Mouse (Mus musculus) brown adipose tissue, adult 24 weeks (tissue): Measurements from ENCODE around the gene Oser1. TPM values are rescaled to one million over a fixed set of nuclear protein-coding genes. Genes with fewer than 3 reads are reported as not detected.

ENCODE experiments used
- H3K27ac ChIP-seq: fragments of 200-500 bp; replicated peaks from 2 replicates; pipeline ENCODE4 v1.5.1; 2012; ENCODE audit warnings: low read depth, mild to moderate bottlenecking, low read length
- H3K4me1 ChIP-seq: fragments of 200-500 bp; 2 replicates; pipeline ENCODE4 v1.6.1; 2012; ENCODE audit warnings: low read length, mixed read lengths; ENCODE audit not compliant: control insufficient read depth, insufficient read depth, insufficient read length
- H3K4me3 ChIP-seq: fragments of 200-500 bp; 2 replicates; pipeline ENCODE4 v1.5.1; 2012; ENCODE audit warnings: low read depth, mild to moderate bottlenecking, low read length, moderate library complexity; ENCODE audit not compliant: insufficient read depth
- polyA plus RNA-seq: library from polyadenylated mRNA; stranded (reverse); fragments of >200 nt; gene quantifications from 2 replicates; pipeline ENCODE4 v1.2.4, GENCODE M21; 2012; ENCODE audit not compliant: missing spikeins, insufficient read depth, insufficient read length

The Oser1 gene
- polyA plus RNA-seq, 1 experiment, result 24.0 TPM

DNA sequence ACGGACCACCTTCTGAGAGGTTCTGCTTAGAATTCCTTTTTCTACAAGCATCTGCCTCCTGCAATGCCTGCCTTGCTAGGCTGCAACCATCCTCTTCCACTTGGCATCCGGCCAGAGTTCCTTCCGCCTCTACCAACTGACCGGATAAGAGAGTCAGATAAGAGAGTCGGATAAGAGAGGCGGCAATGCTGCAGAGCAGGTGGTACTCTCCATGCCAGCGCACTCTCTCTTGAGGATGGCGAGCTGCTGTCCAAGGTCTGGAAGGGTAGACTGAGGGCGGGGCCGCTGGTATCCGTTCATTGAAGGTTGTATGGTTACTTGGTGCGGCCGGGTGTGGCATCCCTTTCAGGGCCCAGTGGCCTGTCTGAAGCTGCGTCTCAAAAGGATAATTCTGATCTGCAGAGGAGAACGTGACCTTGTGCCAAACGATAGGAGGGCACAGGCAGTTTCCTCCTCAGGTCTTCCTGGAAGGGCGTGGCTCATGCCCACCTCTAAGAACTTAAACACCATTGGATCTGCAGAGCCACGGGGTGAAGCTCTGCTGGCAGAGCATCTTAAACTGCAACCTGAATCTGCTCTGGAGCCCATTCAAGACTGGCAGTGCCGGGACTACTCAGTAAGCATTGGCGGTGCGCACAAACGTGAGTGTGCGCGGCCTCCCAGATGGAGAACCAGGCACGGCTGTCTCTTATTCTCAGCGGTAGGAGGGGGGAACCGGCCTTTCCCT, 34.2 kb upstream of the Oser1 start:
- Histone ChIP-seq H3K27ac (no peak overlapping the region), H3K4me1 (no peaks in the 10 kb centered on the region; the same call in none of the 2 replicates), H3K4me3 (no peak overlapping the region)

DNA sequence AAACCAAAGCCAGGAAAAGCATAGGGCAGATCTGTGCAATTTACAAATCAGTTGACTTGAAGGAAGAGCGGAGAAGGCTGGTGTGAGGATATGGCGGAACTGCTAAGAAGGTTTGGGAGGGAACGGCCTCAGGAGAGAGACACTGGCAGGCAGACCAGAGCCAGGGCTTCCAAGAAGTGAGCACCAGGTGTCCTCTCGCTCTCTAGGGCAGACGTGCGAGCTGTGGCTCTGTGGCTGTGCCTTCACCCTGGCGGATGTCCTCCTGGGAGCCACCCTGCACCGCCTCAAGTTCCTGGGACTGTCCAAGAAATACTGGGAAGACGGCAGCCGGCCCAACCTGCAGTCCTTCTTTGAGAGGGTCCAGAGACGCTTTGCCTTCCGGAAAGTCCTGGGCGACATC, 28.9 kb upstream of the Oser1 start:
- Histone ChIP-seq H3K27ac (no peak overlapping the region), H3K4me1 (no peaks in the 10 kb centered on the region), H3K4me3 (no peak overlapping the region)

DNA sequence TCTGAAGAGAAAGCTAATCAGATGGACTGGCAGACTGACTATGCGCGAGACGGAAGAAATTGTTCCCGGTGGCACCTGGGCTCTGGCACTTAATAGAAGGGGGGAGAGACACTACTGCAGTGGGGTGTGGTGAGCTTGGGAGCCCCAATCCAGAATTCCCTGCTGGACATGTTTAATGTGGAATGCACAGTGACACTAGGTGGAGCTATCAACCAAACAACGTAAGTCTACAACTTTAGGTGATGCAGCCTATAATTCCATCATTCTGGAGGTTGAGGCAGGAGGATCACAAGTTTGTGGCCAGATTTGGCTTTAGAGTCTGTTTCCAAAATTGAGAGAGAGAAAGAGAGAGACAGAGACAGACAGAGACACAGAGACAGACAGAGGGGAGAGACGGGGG, 28.2 kb upstream of the Oser1 start:
- Histone ChIP-seq H3K4me1 (no peaks in the 10 kb centered on the region), H3K27ac (no peak overlapping the region), H3K4me3 (no peak overlapping the region)

DNA sequence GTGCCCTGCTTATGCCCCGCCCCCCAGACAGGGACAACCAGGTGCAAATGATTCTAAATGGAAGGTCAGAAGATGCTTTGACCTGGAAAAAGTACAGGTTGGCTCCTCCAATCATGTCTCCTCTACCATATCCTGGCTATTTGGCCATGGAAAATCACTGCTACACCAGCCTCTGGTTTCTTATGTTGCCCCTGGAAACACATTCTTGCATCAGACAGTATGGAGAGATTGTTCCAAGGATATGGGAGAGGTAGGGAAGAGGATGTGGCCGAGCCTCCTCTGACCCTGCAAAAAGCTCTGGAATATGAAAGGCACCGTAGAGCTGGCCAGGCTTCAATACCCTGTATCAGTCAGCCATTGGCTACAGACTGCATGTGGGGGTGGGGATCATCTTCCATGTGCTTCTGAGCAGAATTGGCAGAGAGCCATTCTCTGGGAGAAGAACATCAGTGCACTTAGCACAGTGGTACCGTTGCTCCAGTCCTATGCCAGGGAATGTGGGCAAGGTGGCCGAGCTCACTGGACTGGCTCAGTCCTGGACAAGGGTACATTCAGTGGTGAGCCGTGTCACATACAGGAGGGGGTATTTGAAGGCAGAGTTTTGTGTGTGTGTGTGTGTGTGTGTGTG, 26.3 kb upstream of the Oser1 start:
- Histone ChIP-seq H3K27ac (no peak overlapping the region), H3K4me1 (no peaks in the 10 kb centered on the region), H3K4me3 (no peak overlapping the region)

DNA sequence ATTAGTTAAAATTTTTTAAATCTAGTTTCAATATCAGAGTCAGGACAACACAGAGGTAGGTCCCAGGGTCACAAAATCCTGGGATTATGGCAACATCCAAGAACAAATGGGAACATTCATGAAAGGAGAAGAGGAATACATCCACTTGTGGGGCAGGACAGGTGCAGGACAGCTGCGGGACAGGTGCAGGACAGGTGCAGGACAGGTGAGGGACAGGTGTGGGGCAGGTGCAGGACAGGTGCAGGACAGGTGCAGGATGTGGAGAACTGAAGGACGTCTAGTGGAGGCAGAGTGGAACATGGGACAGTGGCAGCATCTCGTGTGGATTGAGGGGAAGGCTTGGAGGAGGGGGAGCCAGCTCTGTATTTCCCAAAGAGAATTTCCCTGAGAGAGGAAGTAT, 24.8 kb upstream of the Oser1 start:
- Histone ChIP-seq H3K4me1 (no peaks in the 10 kb centered on the region), H3K27ac (no peak overlapping the region), H3K4me3 (no peak overlapping the region)

DNA sequence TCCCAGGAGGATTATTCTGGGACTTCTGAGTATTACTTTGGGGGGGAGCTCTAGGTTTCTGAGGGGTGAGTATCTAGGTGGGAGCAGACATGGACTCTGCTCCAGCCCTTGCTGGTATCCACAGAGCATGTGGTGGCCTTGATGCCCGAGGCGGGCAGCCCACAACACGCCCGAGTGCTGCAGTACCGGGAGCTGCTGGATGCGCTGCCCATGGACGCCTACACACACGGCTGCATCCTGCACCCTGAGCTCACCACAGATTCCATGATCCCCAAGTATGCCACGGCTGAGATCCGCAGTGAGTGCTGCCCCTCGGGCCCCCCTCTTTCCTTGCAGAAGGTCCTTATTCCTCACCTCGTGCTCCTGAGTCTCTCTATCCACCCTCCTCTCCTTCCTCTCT, 22.9 kb upstream of the Oser1 start:
- Histone ChIP-seq H3K4me1 (no peaks in the 10 kb centered on the region), H3K27ac (no peak overlapping the region), H3K4me3 (no peak overlapping the region)

DNA sequence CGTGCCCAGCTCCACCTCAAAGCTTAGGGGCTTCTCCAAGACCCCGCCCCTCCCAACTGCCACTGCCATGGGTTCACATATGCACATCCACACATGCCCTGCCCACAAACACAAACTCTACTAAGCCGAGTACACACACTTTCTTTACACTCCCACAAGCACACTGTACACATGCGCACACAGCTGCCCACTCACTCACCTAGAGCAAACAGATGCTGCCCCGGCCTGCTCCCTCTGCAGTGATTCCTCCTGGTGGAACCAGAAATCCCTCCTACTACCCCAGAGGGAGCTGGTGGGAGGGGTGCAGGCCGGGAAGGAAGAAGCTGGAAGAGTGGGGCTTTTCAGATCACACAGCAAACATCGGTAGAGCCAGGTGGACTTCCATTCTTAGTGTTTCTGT, 19.5 kb upstream of the Oser1 start:
- no peak overlapping the region for H3K27ac ChIP-seq
- H3K4me3 ChIP-seq, result no peak overlapping the region
- H3K4me1 ChIP-seq, result no peaks in the 10 kb centered on the region

DNA sequence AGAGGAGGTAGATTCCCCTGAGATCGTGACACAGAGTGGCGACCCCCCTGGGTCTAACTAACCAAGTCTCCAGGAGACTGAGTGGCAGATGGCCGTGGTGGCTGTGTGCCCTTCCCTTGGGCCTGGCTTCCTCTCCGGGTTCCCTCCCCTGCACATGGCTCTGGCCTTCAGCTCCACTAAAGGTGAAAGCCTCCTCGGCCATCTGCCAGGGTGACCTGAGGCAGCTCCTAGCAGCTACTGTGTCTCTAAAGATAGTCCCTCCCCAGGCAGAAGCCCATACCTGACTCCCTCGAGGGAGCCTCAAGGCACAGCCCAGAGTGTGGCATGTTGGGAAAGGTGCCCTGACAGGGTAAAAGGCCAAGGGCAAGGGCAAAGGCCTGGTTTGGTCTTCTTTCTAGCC, 19.0 kb upstream of the Oser1 start:
- Histone ChIP-seq H3K4me3 (no peak overlapping the region), H3K27ac (no peak overlapping the region), H3K4me1 (peaks cover under 1% of the 10 kb centered on the region; the same call in 1 of the 2 replicates)

DNA sequence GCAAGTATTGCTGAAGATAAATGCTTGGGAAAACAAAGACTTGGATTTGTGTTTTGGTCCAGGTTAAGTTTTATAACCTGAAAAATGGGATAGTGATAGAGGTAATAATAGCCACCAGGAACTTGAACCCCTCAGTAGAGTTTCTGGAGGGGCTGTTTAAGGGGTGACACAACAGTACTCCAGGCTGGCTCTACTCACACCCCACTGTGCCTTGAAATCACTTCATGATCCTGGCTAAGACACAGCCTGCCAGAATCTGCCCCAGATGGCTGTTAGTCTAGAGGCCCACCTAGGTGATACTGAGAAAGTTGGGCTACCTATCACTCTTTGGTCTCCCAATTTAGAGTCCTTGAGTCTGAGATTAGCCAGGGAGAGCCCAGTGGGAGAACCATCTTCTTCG, 15.0 kb upstream of the Oser1 start:
- Histone ChIP-seq H3K4me3 (no peak overlapping the region), H3K27ac (no peak overlapping the region), H3K4me1 (peaks cover 5% of the 10 kb centered on the region; the same call in 1 of the 2 replicates)

DNA sequence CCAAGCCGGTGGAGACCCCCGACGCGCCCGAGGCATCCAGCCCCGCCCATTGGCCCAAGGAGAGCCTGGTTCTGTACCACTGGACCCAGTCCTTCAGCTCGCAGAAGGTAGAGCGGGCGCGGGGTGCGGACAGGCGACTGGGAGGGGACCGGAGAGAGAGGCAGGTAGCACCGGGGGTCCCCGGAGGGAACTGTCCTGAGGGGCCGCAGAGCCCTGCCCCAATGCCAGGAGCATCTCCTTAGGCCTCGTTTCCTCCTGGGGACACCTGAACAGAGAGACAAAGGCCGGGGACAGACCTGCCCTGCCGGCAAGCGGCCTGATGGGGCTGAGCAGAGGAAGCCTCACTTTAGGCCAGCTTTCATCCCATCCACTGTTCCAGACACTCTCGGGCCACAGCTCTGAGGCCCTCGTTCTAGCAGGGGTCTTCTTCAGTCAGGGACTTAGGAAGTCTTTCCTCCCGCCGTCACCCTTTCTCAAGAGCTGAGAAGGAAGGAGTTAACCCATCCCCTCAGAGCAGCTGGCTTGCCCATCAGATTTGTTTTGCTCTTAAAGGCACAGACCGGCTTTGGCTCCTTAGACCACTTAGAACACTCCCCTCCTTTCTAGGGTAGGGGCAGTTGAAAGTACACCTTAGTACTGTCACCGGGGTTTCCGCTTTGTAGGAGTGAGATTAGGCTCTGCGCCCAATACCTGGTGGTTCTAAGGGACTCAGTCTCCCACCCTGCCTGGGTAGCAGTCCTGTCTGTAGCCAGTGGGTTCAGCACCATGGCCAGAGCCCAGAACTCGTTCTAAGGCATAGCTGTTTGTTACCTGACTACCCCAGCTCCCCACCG, 14.3 kb upstream of the Oser1 start:
- peaks cover 5% of the 10 kb centered on the region; the same call in 1 of the 2 replicates for H3K4me1 ChIP-seq
- H3K4me3 ChIP-seq, result peak overlapping the region; percentile 47
- no peak overlapping the region for H3K27ac ChIP-seq

DNA sequence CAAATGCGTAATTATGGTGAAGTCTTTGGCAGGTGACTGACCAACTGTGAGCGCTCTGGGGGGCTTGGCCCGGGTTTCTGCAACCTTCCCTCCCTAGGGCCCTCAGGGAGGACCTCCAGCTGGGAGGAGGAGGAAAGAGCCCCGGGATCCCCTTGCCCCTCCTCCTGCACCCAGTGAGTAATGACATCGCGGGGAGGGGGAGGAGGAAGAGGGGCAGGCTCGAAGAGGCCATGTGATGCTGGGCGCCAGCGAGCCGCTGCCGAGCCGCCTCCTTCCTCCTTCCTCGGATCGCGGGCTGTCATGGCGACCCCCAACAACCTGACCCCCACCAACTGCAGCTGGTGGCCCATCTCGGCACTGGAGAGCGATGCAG, 13.7 kb upstream of the Oser1 start, which contains the start of gene Gdap1l1:
TSS of gene Gdap1l1 (plus strand) at position 231 of the 373 bp plus-strand sequence.
- Histone ChIP-seq H3K4me1 (peaks cover 5% of the 10 kb centered on the region; the same call in 1 of the 2 replicates), H3K27ac (no peak within 1 kb of the TSS), H3K4me3 (peak within 1 kb of the TSS; percentile 47)

DNA sequence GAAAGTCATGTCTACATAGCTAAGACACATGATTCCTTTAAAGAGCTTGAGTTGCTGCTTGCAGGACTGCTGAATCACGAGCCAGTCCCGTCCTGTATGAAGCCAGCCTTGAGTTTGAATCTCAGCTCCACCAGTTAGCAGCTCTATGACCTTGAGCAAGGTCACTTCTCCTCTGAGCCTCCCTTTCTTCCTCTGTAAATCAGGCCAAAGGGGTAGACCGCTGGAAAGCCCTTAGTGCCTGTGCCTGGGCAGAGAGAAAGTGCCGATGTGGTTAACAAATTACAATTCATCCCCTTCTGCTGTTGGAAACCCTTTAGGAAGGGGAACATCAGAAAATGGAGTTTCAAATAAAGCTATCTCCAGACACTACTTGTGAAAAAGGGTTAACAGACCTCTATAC, 13.3 kb upstream of the Oser1 start:
- Histone ChIP-seq H3K4me3 (no peak overlapping the region), H3K4me1 (peaks cover 5% of the 10 kb centered on the region; the same call in 1 of the 2 replicates), H3K27ac (no peak overlapping the region)

DNA sequence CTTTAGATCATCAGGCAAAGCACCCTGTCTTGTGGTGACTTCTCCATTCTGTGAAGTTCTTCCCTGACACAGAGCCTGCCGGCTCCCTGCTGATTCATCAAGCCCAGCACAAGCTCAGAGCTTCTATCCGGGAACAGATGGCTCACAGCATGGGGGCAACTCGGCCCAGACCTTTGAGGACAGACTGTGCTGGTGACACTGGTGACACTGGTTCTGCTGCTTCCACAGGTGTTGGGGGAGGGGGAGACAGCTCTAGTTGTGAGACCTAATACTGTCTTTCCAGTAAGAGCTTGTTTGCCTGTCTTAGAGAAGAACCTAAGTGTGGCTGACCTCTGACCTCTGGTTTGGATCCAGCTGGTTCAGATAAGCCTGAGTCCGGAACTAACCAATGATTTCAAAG, 9.5 kb upstream of the Oser1 start:
- Histone ChIP-seq H3K4me3 (no peak overlapping the region), H3K4me1 (peaks cover 5% of the 10 kb centered on the region; the same call in 1 of the 2 replicates), H3K27ac (no peak overlapping the region)

DNA sequence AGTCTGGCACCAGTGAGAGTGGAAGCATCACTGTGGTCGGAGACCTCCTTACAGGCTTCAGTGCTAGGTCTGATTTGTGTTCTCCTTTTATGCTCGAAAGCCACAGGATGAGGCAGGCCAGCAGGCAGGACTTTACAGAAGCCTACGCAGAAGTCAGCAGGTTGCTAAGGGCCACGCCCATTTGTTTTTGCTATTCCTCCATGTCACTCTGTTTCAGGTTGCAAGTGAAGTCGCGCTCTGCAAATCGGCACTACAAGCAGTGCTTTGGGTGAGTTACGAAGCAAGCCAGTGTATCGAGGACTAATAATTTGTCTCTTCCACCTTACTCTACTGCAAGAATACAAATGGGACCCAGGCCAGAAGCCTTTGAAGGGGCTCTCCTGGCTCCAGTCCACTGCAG, 6.8 kb upstream of the Oser1 start:
- no peak overlapping the region for H3K27ac ChIP-seq
- H3K4me1 ChIP-seq, result no peaks in the 10 kb centered on the region
- H3K4me3 ChIP-seq, result no peak overlapping the region

DNA sequence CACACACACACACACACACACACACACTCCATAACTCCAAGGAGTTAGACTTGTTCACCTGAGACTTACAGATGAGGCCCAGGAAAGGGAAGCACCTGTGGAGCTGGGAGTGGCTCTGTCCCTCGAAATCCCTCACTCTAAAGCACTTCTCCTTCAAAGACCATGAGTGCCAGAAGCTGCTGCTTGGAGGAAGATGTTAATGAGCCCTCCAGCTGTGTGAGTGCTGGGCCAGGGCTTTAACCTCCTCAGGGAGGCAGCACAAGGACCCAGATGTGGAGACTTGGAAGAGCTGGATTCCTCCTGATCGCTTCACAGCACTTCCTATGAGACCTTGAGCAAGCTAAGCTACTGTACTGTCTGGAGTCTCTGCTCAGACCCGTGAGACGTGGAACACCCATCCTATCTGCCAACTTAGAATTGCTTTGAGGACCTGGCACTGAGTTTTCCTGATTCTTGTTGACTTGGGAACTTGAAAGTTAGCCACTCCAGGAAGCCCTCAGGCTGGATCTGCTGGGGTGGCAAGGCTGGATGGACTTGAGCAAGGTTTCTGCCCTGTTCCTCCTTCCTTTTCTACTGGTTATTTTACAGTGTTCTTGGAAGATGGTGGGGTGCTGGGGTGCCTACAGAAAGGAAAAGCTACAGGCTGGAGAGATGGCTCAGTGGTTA, 4.0 kb upstream of the Oser1 start:
- Histone ChIP-seq H3K4me1 (no peaks in the 10 kb centered on the region), H3K27ac (no peak overlapping the region), H3K4me3 (no peak overlapping the region)
